Mouse (Mus musculus): ENCODE results near the gene Fgf13. TPM values are rescaled to one million over a fixed set of nuclear protein-coding genes. Genes with fewer than 3 reads are reported as not detected.

Gene Fgf13
- 0.65 TPM for polyA plus RNA-seq (2014; fragmentation: Illumina TruSeq; extraction: RNeasy Lipid Tissue Mini Kit (QIAGEN cat#74804); ENCODE audit: insufficient read depth, low read depth, low replicate concordance)

GRCm38 (mm10) chrX:59567695-59568431 is at the start of gene Fgf13:
Gene Fgf13 (minus strand): TSS chrX:59568071.

